Mouse (Mus musculus): Measurements from ENCODE around the gene Dppa1. TPM values are rescaled to one million over a fixed set of nuclear protein-coding genes. Genes with fewer than 3 reads are reported as not detected.
"Not testable (repeated sequence)": the region's sequence is repeated elsewhere in the genome, so short reads cannot be mapped to it uniquely, and the experiment has no call there.

The Dppa1 gene
- polyA plus RNA-seq, 1 experiment from 2014 or later = not detected

- 87% methylated on average over 3 of the region's 3 CpGs for WGBS
Measured at GRCm38 (mm10) chr11:46636568-46636967, 7.5 kb upstream of the Dppa1 start.

DNA sequence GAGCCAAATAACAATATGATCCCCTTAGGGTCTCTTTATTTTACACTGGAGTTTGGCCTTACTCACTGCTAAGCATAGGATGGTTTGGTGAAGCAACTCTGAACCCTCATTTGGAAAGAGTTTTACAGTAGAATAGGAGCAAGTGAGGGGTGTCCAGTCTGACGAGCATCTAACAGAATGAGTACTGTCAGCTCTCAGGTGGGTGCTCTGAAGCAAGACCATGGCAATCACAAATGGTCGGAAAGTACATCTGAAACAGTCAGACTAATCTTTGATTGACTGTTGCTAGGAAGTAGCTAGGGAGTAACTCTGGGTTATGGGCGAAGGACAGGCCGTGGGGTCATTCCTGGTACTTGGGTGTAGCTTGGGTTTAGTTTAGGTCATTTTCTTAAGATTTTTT, 6.5 kb upstream of the Dppa1 start:
- H3K4me1 ChIP-seq (ENCODE audit: control insufficient read depth, insufficient read depth, low read length); H3K4me3 ChIP-seq (ENCODE audit: low read depth, low read length); ATAC-seq (ENCODE audit: low read depth); DNase-seq (ENCODE audit: low spot score); H3K27ac ChIP-seq (replicated peaks; ENCODE audit: low read depth, low read length); H3K27me3 ChIP-seq (replicated peaks; ENCODE audit: control insufficient read depth, insufficient read depth, low read length); H3K9ac ChIP-seq (ENCODE audit: low read depth, low read length); H3K36me3 ChIP-seq (ENCODE audit: control insufficient read depth, insufficient read depth, low read length); H3K4me2 ChIP-seq (ENCODE audit: low read depth, low read length); H3K9me3 ChIP-seq (ENCODE audit: control insufficient read depth, low read length): not testable (repeated sequence)
- WGBS = 76% methylated on average over 4 of the region's 4 CpGs

More at GRCm38 (mm10) chr11:46636568-46636967, 7.5 kb upstream of the Dppa1 start:
- no peak for ATAC-seq (ENCODE audit: low read depth)
- no peak overlapping the region for H3K27ac ChIP-seq (replicated peaks; ENCODE audit: low read depth, low read length)
- no peak overlapping the region for H3K9ac ChIP-seq (ENCODE audit: low read depth, low read length)
- H3K9me3 ChIP-seq (ENCODE audit: control insufficient read depth, low read length) = no peaks in the 10 kb centered on the region
- H3K4me1 ChIP-seq (ENCODE audit: control insufficient read depth, insufficient read depth, low read length) = no peaks in the 10 kb centered on the region
- no peaks in the 10 kb centered on the region for H3K27me3 ChIP-seq (replicated peaks; ENCODE audit: control insufficient read depth, insufficient read depth, low read length)
- no peaks in the 10 kb centered on the region for H3K36me3 ChIP-seq (ENCODE audit: control insufficient read depth, insufficient read depth, low read length)
- no peak overlapping the region for H3K4me3 ChIP-seq (ENCODE audit: low read depth, low read length)
- no peak overlapping the region for H3K4me2 ChIP-seq (ENCODE audit: low read depth, low read length)
- no peak for DNase-seq (ENCODE audit: low spot score)

- no peaks in the 10 kb centered on the region for H3K4me1 ChIP-seq (ENCODE audit: control insufficient read depth, insufficient read depth, low read length)
- DNase-seq (ENCODE audit: low spot score) (peak; percentile 39), ATAC-seq (ENCODE audit: low read depth) (0 out of 2 replicates have a peak, but pooled peaks have one; percentile 50)
- H3K27ac ChIP-seq (replicated peaks; ENCODE audit: low read depth, low read length) = no peak overlapping the region
- H3K9me3 ChIP-seq (ENCODE audit: control insufficient read depth, low read length) = no peaks in the 10 kb centered on the region
- H3K4me3 ChIP-seq (ENCODE audit: low read depth, low read length) = no peak overlapping the region
- 19% methylated on average over 3 of the region's 3 CpGs for WGBS
- no peaks in the 10 kb centered on the region for H3K27me3 ChIP-seq (replicated peaks; ENCODE audit: control insufficient read depth, insufficient read depth, low read length)
- H3K4me2 ChIP-seq (ENCODE audit: low read depth, low read length) = no peak overlapping the region
- no peak overlapping the region for H3K9ac ChIP-seq (ENCODE audit: low read depth, low read length)
- no peaks in the 10 kb centered on the region for H3K36me3 ChIP-seq (ENCODE audit: control insufficient read depth, insufficient read depth, low read length)
Measured at GRCm38 (mm10) chr11:46631635-46632034, 2.6 kb upstream of the Dppa1 start.

GRCm38 (mm10) chr11:46620414-46621168, 8.5 kb downstream of the Dppa1 start:
- H3K27me3 ChIP-seq (replicated peaks; ENCODE audit: control insufficient read depth, insufficient read depth, low read length) = no peaks in the 10 kb centered on the region
- no peak overlapping the region for H3K4me2 ChIP-seq (ENCODE audit: low read depth, low read length)
- no peaks in the 10 kb centered on the region for H3K36me3 ChIP-seq (ENCODE audit: control insufficient read depth, insufficient read depth, low read length)
- 54% methylated on average over 7 of the region's 7 CpGs for WGBS
- no peaks in the 10 kb centered on the region for H3K4me1 ChIP-seq (ENCODE audit: control insufficient read depth, insufficient read depth, low read length)
- H3K9ac ChIP-seq (ENCODE audit: low read depth, low read length) = no peak overlapping the region
- ATAC-seq (ENCODE audit: low read depth) (no peak), DNase-seq (ENCODE audit: low spot score) (no peak)
- H3K9me3 ChIP-seq (ENCODE audit: control insufficient read depth, low read length) = no peaks in the 10 kb centered on the region
- H3K4me3 ChIP-seq (ENCODE audit: low read depth, low read length) = no peak overlapping the region
- H3K27ac ChIP-seq (replicated peaks; ENCODE audit: low read depth, low read length) = no peak overlapping the region

- Histone ChIP-seq H3K4me1 (ENCODE audit: control insufficient read depth, insufficient read depth, low read length) (no peaks in the 10 kb centered on the region), H3K9ac (ENCODE audit: low read depth, low read length) (no peak overlapping the region), H3K27ac (replicated peaks; ENCODE audit: low read depth, low read length) (no peak overlapping the region), H3K36me3 (ENCODE audit: control insufficient read depth, insufficient read depth, low read length) (no peaks in the 10 kb centered on the region), H3K4me3 (ENCODE audit: low read depth, low read length) (no peak overlapping the region), H3K27me3 (replicated peaks; ENCODE audit: control insufficient read depth, insufficient read depth, low read length) (no peaks in the 10 kb centered on the region), H3K4me2 (ENCODE audit: low read depth, low read length) (no peak overlapping the region), H3K9me3 (ENCODE audit: control insufficient read depth, low read length) (no peaks in the 10 kb centered on the region)
- DNase-seq (ENCODE audit: low spot score) (no peak), ATAC-seq (ENCODE audit: low read depth) (no peak)
- 82% methylated on average over 1 of the region's 1 CpGs for WGBS
Measured at GRCm38 (mm10) chr11:46619929-46620328, 9.1 kb downstream of the Dppa1 start.

DNA sequence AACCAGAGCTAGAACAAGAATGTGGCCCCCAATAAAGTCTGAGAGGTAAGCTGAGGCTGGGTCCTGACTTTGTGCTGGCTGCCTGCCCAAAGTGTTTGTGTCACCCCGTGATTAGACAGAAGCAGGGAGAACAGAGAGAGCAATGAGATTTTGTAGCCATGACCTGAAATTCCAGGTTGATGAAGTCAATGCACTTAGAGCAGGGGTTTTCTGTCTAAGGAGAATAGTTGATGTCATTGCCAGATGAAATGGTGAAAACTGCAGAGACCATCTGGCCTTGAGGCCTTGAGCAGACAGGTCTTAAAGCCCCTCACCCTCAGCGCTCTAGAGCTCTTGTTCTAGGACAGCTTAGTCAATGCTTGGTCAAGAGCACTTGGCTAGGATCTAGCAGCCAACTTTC, 36.6 kb downstream of the Dppa1 start:
- H3K4me2 ChIP-seq (ENCODE audit: low read depth, low read length) = no peak overlapping the region
- no peak overlapping the region for H3K9ac ChIP-seq (ENCODE audit: low read depth, low read length)
- no peaks in the 10 kb centered on the region for H3K27me3 ChIP-seq (replicated peaks; ENCODE audit: control insufficient read depth, insufficient read depth, low read length)
- no peak overlapping the region for H3K27ac ChIP-seq (replicated peaks; ENCODE audit: low read depth, low read length)
- H3K9me3 ChIP-seq (ENCODE audit: control insufficient read depth, low read length) = no peaks in the 10 kb centered on the region
- H3K4me3 ChIP-seq (ENCODE audit: low read depth, low read length) = no peak overlapping the region
- H3K36me3 ChIP-seq (ENCODE audit: control insufficient read depth, insufficient read depth, low read length) = no peaks in the 10 kb centered on the region
- 76% methylated on average over 2 of the region's 2 CpGs for WGBS
- ATAC-seq (ENCODE audit: low read depth) (no peak), DNase-seq (ENCODE audit: low spot score) (no peak)
- no peaks in the 10 kb centered on the region for H3K4me1 ChIP-seq (ENCODE audit: control insufficient read depth, insufficient read depth, low read length)

GRCm38 (mm10) chr11:46582741-46583140, 46.3 kb downstream of the Dppa1 start:
- no peak overlapping the region for H3K9ac ChIP-seq (ENCODE audit: low read depth, low read length)
- H3K4me3 ChIP-seq (ENCODE audit: low read depth, low read length) = no peak overlapping the region
- no peak for ATAC-seq (ENCODE audit: low read depth)
- H3K9me3 ChIP-seq (ENCODE audit: control insufficient read depth, low read length) = no peaks in the 10 kb centered on the region
- WGBS = 83% methylated on average over 5 of the region's 5 CpGs
- peaks cover 3% of the 10 kb centered on the region; the same call in 1 of the 2 replicates for H3K4me1 ChIP-seq (ENCODE audit: control insufficient read depth, insufficient read depth, low read length)
- no peak overlapping the region for H3K27ac ChIP-seq (replicated peaks; ENCODE audit: low read depth, low read length)
- no peak overlapping the region for H3K4me2 ChIP-seq (ENCODE audit: low read depth, low read length)
- no peaks in the 10 kb centered on the region for H3K27me3 ChIP-seq (replicated peaks; ENCODE audit: control insufficient read depth, insufficient read depth, low read length)
- no peak for DNase-seq (ENCODE audit: low spot score)
- no peaks in the 10 kb centered on the region for H3K36me3 ChIP-seq (ENCODE audit: control insufficient read depth, insufficient read depth, low read length)

DNA sequence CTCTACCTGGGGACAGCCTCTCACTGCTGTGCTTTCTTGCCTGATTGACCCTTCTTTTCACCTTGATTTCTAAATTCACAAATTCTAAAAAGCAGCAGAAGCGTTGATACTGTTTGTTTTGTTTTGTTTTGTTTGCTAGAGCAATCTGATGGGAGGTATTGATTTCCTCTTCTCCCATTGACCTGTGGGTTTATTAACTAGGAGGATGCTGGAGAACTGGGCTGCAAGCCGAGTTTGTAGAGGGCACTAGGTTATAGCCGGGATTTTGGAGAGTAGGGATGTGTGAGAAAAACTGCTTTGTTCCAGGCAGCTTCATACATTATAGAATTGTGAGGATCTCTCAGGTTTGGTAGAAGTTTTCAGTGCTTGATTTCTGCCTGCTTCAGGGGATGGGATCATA, 48.6 kb downstream of the Dppa1 start:
- no peaks in the 10 kb centered on the region for H3K27me3 ChIP-seq (replicated peaks; ENCODE audit: control insufficient read depth, insufficient read depth, low read length)
- H3K4me1 ChIP-seq (ENCODE audit: control insufficient read depth, insufficient read depth, low read length) = peaks cover 3% of the 10 kb centered on the region; the same call in 1 of the 2 replicates
- no peak overlapping the region for H3K9ac ChIP-seq (ENCODE audit: low read depth, low read length)
- ATAC-seq (ENCODE audit: low read depth) (no peak), DNase-seq (ENCODE audit: low spot score) (no peak)
- H3K9me3 ChIP-seq (ENCODE audit: control insufficient read depth, low read length) = no peaks in the 10 kb centered on the region
- H3K27ac ChIP-seq (replicated peaks; ENCODE audit: low read depth, low read length) = no peak overlapping the region
- 78% methylated on average over 3 of the region's 3 CpGs for WGBS
- no peak overlapping the region for H3K4me3 ChIP-seq (ENCODE audit: low read depth, low read length)
- no peak overlapping the region for H3K4me2 ChIP-seq (ENCODE audit: low read depth, low read length)
- no peaks in the 10 kb centered on the region for H3K36me3 ChIP-seq (ENCODE audit: control insufficient read depth, insufficient read depth, low read length)

GRCm38 (mm10) chr11:46578771-46579281, 50.2 kb downstream of the Dppa1 start:
- H3K4me2 ChIP-seq (ENCODE audit: low read depth, low read length) = no peak overlapping the region
- H3K9me3 ChIP-seq (ENCODE audit: control insufficient read depth, low read length) = no peaks in the 10 kb centered on the region
- peaks cover 3% of the 10 kb centered on the region; the same call in 1 of the 2 replicates for H3K4me1 ChIP-seq (ENCODE audit: control insufficient read depth, insufficient read depth, low read length)
- H3K4me3 ChIP-seq (ENCODE audit: low read depth, low read length) = no peak overlapping the region
- no peak overlapping the region for H3K9ac ChIP-seq (ENCODE audit: low read depth, low read length)
- ATAC-seq (ENCODE audit: low read depth) (peak; percentile 82), DNase-seq (ENCODE audit: low spot score) (peak; percentile 78)
- 46% methylated on average over 5 of the region's 5 CpGs for WGBS
- H3K36me3 ChIP-seq (ENCODE audit: control insufficient read depth, insufficient read depth, low read length) = no peaks in the 10 kb centered on the region
- H3K27me3 ChIP-seq (replicated peaks; ENCODE audit: control insufficient read depth, insufficient read depth, low read length) = no peaks in the 10 kb centered on the region
- 0 out of 2 replicates have a peak overlapping the region, but pooled peaks have one; percentile 66 for H3K27ac ChIP-seq (replicated peaks; ENCODE audit: low read depth, low read length)
